Mouse (Mus musculus): ENCODE measurements around the gene Nln.

Gene Nln

GRCm38 (mm10) chr13:104109288-104109815 lies at the start of gene Nln, which contains the start of gene Sgtb:
TSS of gene Nln (minus strand) at chr13:104109614.
TSS of gene Sgtb (plus strand) at chr13:104109741.
- peak; percentile 78 to 79 for DNase-seq

DNA sequence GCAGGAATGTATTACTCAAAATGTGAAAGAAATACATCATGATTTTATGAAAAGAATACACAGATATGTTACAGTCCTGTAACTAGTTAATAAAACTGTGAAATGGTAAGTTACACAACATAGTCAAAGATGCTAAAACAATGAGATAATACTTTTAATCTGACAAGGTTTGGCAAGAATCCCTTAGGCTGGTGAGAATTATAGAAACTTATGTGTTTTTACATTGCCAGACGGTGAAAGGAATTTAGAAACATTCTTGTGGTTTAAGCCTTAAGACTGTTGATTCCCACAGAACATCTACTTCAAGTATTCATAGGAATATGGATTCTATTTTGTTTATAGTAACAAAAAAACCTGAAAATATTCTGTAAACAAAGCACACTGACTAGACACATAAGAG lies 46.3 kb upstream of the Nln start:
- no peak for DNase-seq

- no peak for DNase-seq
These were observed 45.7 kb upstream of the Nln start for GRCm38 (mm10) chr13:104155106-104155505.

DNA sequence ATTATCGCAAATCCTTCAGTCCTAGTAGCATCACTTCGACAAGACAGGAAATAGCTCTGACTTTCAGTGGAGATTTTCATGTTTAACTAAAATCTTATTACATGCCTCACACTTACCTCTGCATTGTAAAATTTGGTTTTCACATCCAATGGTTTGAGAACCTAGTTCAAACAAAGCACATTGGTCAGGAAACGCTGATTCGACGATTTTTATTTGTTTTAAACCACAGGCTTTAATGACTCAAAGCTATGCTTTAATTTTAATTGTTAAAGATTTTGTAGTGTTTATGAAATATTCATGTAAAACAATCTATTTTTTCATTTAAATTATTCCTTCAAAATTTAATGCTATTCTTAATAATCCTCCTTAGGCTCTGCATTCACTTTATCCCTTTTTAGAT lies 44.8 kb upstream of the Nln start:
- no peak for DNase-seq

GRCm38 (mm10) chr13:104145646-104146045 lies 36.2 kb upstream of the Nln start:
- no peak for DNase-seq

DNA sequence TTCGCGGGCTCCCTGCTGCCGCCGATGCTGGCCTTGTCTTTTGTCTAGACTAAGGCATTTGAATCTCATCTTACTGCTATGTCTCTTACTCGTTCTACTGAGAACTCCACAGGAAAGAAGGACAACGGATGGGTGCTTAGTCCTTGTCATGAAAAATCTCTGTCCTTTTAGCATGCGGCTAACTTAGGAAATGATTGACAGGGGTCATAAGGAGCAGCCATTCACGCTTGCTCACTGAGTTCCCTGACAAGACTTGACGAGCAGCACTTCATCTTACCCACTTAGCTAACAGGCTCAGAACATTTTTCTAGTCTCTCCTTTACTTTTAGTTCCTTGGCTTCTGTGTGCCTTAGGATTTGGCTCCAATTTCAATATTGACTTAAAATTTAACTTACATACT lies 35.5 kb upstream of the Nln start:
- DNase-seq, result no peak

DNA sequence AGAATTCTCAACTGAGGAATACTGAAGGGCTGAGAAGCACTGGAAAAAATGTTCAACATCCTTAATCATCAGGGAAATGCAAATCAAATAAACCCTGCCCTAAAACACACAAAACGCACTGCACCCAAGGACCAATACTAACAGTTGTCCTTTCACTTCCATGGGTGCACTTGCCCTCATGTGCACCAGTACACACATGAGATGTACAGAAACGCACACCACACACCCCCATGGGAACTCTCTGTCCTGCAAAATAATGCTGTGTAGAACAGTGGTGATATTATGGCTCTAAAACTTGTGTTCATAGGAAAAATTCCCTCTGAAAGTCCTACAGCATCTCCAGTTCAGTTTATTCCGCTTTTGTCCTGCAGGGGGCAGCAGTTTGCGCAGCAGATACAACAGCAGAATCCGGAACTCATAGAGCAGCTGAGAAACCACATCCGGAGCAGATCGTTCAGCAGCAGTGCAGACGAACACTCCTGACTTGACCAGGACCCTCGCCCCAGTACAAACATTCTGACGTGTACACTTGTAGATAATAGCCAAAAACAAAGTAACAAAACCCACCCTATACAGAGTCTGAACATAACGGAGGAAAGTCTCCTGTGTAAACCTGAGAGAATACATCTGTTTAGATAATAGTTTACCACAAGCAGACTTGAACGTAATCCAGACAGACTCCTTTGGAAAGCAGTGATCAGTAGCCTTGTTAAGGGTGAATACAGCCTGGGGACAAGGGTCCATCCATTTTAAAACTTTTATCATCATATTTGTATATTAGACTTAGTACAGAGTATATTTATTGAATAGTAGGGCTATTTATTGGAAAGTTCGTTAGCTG lies 30.2 kb upstream of the Nln start:
- peak; percentile 87 to 89 for DNase-seq

DNA sequence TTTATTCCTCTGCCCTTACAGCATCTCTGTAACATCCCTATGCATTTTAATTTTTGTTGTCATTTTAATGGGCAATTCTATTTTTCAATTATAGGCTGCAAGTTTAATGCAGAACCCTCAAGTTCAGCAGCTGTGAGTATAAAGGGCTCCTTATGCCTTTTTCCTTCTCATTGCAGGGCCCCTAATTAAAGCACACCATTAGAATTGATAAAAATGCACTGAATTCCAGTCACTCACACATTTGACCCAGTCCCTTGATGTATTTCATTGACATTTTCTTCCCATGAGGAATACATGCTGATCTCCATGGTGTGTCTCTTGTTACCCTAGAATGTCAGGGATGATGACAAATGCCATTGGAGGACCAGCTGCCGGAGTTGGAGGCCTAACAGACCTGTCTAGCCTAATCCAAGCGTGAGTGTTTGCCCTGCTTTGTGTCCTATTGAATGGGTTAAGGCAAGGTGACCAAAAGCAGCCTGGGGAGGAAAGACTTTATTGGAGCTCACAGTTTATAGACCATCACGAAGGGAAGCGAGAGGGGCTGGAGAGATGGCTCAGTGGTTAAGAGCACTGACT lies 25.2 kb upstream of the Nln start:
- DNase-seq, result no peak

- no peak for DNase-seq
These were observed 23.1 kb upstream of the Nln start for GRCm38 (mm10) chr13:104132561-104132960.

DNA sequence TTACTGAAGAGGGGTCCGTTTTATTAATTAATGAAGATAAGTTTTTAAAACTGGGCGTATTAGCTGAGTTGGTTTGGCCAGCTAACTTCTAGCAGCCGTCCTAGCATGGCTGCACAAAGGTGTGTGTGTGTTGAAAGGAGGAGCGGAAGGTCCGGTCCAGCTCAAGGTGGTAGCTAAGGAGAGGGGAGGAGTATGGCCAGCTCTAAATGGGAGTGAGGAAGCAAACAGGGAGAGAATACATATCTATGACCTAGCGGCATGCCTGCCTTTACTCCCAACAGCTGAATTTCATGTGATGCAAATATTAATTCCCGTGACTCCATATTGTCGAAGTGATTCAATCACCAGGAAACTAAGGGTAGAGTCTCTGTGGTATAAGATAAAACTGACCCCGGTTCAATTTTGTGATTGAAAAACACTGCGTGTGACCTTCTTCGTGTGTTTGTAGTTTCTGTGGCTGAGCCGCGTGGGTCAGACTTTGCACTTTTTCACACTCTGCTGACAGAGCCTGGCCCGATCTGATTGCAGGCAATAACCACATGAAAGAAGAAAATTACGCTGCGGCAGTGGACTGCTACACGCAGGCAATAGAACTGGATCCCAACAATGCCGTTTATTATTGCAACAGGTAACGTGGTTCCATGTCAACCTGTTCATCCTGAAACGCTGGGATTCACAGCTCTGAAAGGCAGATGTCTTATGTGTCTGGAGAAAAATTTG lies 14.4 kb upstream of the Nln start:
- DNase-seq, result no peak

- DNase-seq, result no peak
These were observed 12.8 kb upstream of the Nln start for GRCm38 (mm10) chr13:104122078-104122840.

DNA sequence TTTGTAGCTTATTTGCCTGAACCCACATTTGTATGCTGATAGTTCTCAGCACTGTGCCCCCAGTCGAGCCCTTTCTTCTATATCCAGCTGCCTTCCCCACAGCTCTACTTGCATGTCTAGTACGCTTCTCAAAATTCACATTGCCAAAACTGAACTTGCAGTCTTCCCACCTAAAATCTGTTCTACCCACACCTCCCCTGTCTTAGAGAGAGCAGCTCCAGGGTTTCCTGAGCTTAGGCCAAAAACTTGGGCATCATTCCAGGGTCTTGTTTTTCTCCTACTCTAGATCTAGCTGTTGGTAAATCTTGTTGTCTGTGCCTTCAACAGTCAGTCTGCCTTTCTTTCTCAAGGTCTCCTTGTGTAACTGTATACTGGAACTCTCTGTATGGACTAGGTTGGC lies 5.4 kb upstream of the Nln start:
- no peak for DNase-seq

DNA sequence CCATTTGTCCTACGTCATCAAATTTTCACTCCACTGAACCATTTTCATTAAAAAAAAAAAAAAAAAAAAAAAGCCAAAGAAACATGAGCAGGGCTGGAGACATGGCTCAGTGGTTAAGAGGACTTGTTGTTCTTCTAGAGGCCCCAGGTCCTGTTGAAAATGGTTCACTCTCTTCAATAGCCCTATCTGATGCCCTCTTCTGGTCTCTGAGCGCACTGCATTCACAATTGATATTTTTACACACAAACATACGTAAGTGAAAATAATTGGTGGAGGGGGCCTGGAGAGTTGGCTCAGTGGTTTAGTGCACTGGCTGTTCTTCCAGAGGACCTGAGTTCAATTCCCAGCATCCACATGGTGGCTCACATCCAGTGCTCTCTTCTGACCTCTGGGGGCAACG lies 4.4 kb upstream of the Nln start:
- DNase-seq, result peak; percentile 39 to 43

DNA sequence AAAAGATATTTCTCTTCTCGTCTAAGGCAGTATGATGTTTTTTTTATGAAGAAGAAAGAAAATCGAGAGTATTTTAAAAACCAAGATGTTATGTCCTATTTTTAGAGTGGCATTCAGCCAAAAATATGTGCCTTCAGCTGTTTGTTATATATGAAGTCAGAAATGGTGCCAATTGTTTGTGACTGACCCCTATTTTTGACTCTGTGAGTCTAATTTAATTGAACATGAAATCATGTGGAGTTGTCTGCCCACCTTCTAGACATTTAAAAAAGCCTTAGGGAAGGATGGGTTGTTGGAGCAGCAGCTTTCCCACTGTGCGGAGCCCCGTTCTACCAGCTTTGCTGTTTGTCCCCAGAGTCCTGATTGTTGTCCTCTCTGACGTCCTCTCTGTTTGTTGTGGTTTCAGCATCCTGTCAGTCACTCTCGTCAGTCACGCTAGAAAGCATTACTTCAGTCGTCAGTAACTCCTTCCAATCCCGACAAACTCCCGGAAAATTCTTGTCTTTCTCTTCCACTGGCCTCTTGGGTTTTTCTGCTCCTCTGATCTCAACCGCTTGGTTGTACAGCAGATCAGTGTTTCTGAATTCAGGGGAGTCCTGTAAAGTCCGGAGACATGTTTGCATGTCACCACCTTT lies 3.0 kb upstream of the Nln start:
- DNase-seq, result peak; percentile 18 to 20

GRCm38 (mm10) chr13:104110526-104110925 lies 1.1 kb upstream of the Nln start:
- no peak for DNase-seq

DNA sequence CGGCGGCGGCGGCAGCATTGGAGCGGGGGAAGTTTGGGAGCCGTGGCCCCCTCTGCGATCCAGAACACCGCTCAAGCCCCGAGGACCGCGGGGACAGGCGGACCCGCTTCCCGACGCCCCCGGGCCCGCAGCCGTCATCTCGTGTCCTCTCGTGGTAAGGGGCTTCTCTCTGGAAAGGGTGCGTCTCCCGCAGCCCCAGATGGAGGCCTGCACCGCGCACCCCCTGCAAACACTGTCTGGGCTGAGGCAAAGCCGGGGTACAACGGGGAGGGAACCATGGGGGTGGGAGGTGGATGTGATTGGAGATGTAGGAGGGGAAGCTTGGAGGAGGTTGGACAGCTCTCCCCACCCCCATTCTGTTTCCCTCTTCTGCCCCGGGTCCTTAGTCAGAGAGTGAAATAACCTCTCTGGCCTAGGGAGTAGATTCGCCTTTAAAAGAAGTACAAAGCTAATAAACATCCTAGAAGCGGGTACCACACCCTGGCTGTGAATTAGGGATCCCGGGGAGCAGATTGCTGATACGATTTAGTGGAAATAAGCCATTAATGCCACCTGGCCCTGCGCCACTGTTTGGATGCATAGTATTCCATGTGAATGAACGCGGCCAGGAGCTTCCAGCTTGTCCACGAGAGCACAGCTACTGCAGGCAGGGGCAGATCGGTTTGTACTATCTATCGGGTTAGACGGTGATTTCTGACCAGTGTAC lies 555 bp upstream of the Nln start:
- peak in 1 of 2 experiments; percentile 27 for DNase-seq

GRCm38 (mm10) chr13:104108651-104109287 lies 645 bp downstream of the Nln start:
- DNase-seq, result no peak

DNA sequence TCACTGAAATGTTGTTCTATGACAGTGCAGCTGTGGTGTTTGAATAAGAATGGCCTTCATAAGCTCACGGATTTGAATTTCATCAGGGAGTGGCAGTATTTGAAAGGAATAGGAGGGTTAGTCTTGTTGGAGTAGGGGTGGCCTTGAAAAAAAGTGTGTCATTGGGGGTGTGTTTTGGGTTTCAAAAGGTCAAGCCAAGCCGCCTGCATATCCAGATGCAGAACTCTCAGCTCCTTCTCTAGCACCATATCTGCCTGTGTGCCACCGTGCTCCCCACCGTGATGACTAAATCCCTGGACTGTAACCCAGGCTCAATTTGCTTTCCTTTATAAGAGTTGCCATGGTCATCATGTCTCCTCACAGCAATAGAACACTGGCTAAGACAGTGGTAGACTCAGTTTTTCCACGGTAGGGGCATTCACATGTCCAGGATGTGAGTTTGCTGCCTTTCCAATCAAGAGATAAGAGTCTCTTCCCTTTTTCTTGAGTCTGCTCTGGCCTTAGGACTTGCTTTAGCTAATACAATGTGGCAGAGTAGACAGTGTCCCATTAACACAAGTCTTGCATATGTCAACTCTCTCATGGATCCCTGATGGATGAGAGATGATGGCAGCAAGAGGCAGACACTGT lies 7.7 kb downstream of the Nln start:
- DNase-seq, result no peak

- no peak for DNase-seq
These were observed 9.0 kb downstream of the Nln start for GRCm38 (mm10) chr13:104100416-104100815.

DNA sequence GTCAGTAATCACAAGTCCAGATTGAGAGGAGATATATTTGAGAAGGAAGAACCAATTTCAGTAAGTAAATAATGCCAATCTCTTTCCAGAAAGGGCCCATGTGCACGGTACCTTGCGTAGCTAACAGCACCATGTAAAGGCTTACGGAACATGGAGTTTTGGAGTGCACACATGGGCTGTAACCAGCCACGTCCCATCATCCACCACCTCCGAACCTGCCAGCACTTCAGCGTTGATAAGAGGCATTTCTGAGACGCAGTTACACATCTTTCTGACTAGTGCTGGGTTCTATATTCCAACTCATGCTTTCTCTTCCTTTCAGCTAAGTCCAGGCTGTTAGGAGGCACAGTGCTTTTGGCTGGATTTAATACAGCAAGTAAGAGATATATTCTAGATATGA lies 12.2 kb downstream of the Nln start:
- no peak for DNase-seq

DNA sequence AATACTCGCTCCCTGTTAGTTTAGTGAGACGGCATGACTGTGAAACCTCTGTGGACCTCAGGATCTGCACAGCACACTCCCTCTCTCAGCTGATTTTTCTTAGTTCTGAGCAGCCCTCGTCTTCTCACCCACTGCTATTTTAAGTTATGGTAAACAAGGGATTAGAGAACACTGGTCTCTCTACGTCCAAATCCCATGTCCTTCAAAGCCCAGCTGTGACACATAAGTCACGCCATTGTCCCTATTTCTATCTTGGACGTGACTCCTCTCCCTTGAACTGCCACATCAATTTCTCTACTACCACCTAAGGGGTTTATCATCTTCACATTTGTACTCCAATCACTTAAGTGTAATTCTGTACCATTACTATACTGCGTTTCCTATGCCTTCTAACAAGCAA lies 13.5 kb downstream of the Nln start:
- no peak for DNase-seq

Measured in B cell, adult 2 months (primary cell).